Mouse (Mus musculus) spleen, postnatal 14 days (tissue): ENCODE data around the gene Sox5.

Experiments
- DNase-seq, 2 experiments: peaks; one replicate each; pipeline ENCODE4 v3.0.0; 2021 to 2022; ENCODE audit warnings: low spot score in 2 of 2

The Sox5 gene

GRCm38 (mm10) chr6:144579301-144579700 is 202.5 kb downstream of the Sox5 start:
- no peak for DNase-seq

- peak in 1 of 2 experiments; percentile 2 for DNase-seq
Measured at GRCm38 (mm10) chr6:144570850-144571249, 210.9 kb downstream of the Sox5 start.

- no peak for DNase-seq
Measured at GRCm38 (mm10) chr6:144565827-144566226, 215.9 kb downstream of the Sox5 start.

GRCm38 (mm10) chr6:144561718-144562117 is 220.1 kb downstream of the Sox5 start:
- DNase-seq, result no peak

- no peak for DNase-seq
Measured at GRCm38 (mm10) chr6:144560211-144560610, 221.6 kb downstream of the Sox5 start.

- no peak for DNase-seq
Measured at GRCm38 (mm10) chr6:144553476-144553875, 228.3 kb downstream of the Sox5 start.

GRCm38 (mm10) chr6:144548991-144549390 is 232.8 kb downstream of the Sox5 start:
- no peak for DNase-seq

- no peak for DNase-seq
Measured at GRCm38 (mm10) chr6:144547141-144547540, 234.6 kb downstream of the Sox5 start.

- DNase-seq, result no peak
Measured at GRCm38 (mm10) chr6:144545549-144545948, 236.2 kb downstream of the Sox5 start.

- DNase-seq, result no peak
Measured at GRCm38 (mm10) chr6:144541316-144541715, 240.5 kb downstream of the Sox5 start.

GRCm38 (mm10) chr6:144539439-144540192 is 242.2 kb downstream of the Sox5 start:
- DNase-seq, result no peak

GRCm38 (mm10) chr6:144523479-144523878 is 258.3 kb downstream of the Sox5 start:
- no peak for DNase-seq

GRCm38 (mm10) chr6:144518811-144519210 is 263.0 kb downstream of the Sox5 start:
- no peak for DNase-seq

GRCm38 (mm10) chr6:144515905-144516304 is 265.9 kb downstream of the Sox5 start:
- DNase-seq, result no peak

- no peak for DNase-seq
Measured at GRCm38 (mm10) chr6:144513761-144514160, 268.0 kb downstream of the Sox5 start.

- no peak for DNase-seq
Measured at GRCm38 (mm10) chr6:144511925-144512324, 269.9 kb downstream of the Sox5 start.

GRCm38 (mm10) chr6:144510147-144510546 is 271.6 kb downstream of the Sox5 start:
- no peak for DNase-seq

- DNase-seq, result no peak
Measured at GRCm38 (mm10) chr6:144504197-144504551, 277.6 kb downstream of the Sox5 start.

- DNase-seq, result no peak
Measured at GRCm38 (mm10) chr6:144503399-144504196, 278.2 kb downstream of the Sox5 start.

GRCm38 (mm10) chr6:144501439-144501838 is 280.3 kb downstream of the Sox5 start:
- no peak for DNase-seq

GRCm38 (mm10) chr6:144498177-144498576 is 283.6 kb downstream of the Sox5 start:
- DNase-seq, result no peak

- DNase-seq, result no peak
Measured at GRCm38 (mm10) chr6:144491761-144492415, 289.9 kb downstream of the Sox5 start.

- DNase-seq, result no peak
Measured at GRCm38 (mm10) chr6:144490896-144491295, 290.9 kb downstream of the Sox5 start.
